Mouse (Mus musculus) stomach, postnatal 0 days (tissue): ENCODE measurements at regions not wholly inside any gene's neighbourhood (a gene's known extent, or its start where the extent isn't known, plus 50 kb on each side); places are given as distances from the start of the nearest gene placed in this dataset.
A peak's percentile ranks its signal among the peaks of the same experiment; 100 is the strongest.

ENCODE experiments used
- ATAC-seq: fragments of 200-750 bp; cut with Nextera tagmentation; 2 replicates; pipeline ENCODE4 v1.8.0; 2017; ENCODE audit not compliant: low FRiP score, low TSS enrichment
- DNase-seq: peaks from one replicate; pipeline ENCODE4 v3.0.0-alpha.2; 2016; ENCODE audit warnings: low spot score
- H3K27ac ChIP-seq: fragments of 300-500 bp; sonication (generic); replicated peaks from 2 replicates; pipeline ENCODE4 v1.5.1; 2014; ENCODE audit warnings: mild to moderate bottlenecking, control low read depth
- H3K27me3 ChIP-seq: fragments of 300-500 bp; sonication (generic); 2 replicates; pipeline ENCODE4 v1.6.1; 2014; ENCODE audit warnings: low read length; ENCODE audit not compliant: control insufficient read depth, insufficient read depth
- H3K36me3 ChIP-seq: fragments of 300-500 bp; sonication (generic); 2 replicates; pipeline ENCODE4 v1.6.1; 2014; ENCODE audit warnings: low read length, mixed read lengths; ENCODE audit not compliant: control insufficient read depth, insufficient read depth
- H3K4me1 ChIP-seq: fragments of 300-500 bp; sonication (generic); replicated peaks from 2 replicates; pipeline ENCODE4 v1.6.1; 2014; ENCODE audit warnings: antibody characterized with exemption; ENCODE audit not compliant: control insufficient read depth, insufficient read depth
- H3K4me2 ChIP-seq: fragments of 300-500 bp; sonication (generic); replicated peaks from 2 replicates; pipeline ENCODE4 v1.6.1; 2014; ENCODE audit warnings: low read depth, mild to moderate bottlenecking, control low read depth, moderate library complexity
- H3K4me3 ChIP-seq: fragments of 300-500 bp; sonication (generic); 2 replicates; pipeline ENCODE4 v1.5.1; 2014; ENCODE audit warnings: low read depth, low read length, control low read depth
- H3K9ac ChIP-seq: fragments of 300-500 bp; sonication (generic); 2 replicates; pipeline ENCODE4 v1.6.1; 2014; ENCODE audit warnings: mild to moderate bottlenecking, low read length, control low read depth, mixed read lengths
- H3K9me3 ChIP-seq: fragments of 300-500 bp; sonication (generic); 2 replicates; pipeline ENCODE4 v1.6.1; 2016; ENCODE audit warnings: low read length; ENCODE audit not compliant: control insufficient read depth
- CTCF ChIP-seq: IDR thresholded peaks from 2 replicates; pipeline ENCODE4 v1.5.1; 2016; ENCODE audit warnings: antibody characterized with exemption, low read depth, mild to moderate bottlenecking, moderate library complexity
- EP300 ChIP-seq: optimal IDR thresholded peaks from 2 replicates; pipeline ENCODE3; 2016; ENCODE audit warnings: antibody characterized with exemption
- WGBS: fragments of 180-500 bp; shearing (Covaris S2); extraction: QIAGEN DNeasy Blood & Tissue Kit; methylation state at CpG from one replicate; pipeline ENCODE4 v1.1.7; 2014; 5-methylcytosine and 5-hydroxymethylcytosine counted together

DNA sequence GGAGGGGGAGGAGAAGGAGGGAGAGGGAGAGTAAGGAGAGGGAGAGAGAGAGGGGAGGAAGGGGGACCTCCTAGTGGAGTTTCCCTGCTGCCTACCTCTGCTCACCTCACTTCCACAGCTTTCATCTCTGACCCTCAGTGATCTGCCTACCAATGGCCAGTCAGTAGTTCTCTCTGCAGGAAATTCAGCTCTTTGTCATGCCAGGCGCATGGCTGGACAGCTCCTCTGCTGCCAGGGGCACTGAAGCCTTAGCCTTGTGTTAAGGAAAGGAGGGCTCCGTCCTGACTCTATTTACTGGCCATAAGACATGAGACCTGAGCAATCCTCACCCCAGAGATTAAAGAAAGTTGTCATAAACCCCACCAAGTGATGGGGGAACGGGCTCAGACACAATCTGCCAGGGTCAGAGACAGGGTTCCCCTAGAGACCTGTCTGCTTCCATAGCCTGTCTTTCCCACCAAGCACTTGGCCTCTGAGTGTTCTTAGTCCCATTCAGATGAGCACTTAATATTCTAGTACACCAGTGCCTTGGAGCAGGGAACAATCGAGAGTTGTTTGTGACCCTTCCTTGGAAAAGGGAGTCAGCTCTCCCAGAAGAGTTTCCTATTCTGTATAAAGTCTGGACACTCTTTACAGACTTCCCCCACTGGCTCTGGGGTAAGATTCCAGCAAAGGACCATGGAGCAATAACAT, 65.9 kb upstream of the Ppp2r5a start:
- no peaks in the 10 kb centered on the region for H3K36me3 ChIP-seq
- H3K4me3 ChIP-seq: no peak overlapping the region
- no peaks in the 10 kb centered on the region for H3K4me1 ChIP-seq
- H3K9ac ChIP-seq: no peak overlapping the region
- no peak for ATAC-seq
- 61% methylated on average over 4 of the region's 4 CpGs for WGBS
- H3K27ac ChIP-seq: no peak overlapping the region
- TF ChIP-seq EP300 (no peak), CTCF (no peak)
- H3K9me3 ChIP-seq: no peaks in the 10 kb centered on the region
- no peaks in the 10 kb centered on the region for H3K27me3 ChIP-seq
- no peak for DNase-seq
- H3K4me2 ChIP-seq: no peak overlapping the region

DNA sequence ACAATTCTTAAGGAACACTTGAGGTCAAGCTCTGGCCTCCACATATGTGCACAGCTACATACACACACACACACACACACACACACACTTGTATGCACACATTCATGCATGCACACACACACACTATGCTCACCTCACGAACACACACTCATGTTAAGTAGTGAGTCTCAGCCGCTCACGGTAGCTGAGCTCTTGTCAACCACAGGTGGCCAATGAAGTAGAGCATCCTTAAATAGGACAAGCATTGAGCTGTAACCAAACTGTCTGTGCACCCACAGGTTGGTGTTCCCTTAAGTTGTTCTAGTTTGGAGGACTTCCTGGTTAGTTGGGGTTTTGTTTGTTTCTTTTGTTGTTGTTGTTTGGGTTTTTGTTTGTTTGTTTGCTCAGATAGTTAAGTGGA, 63.2 kb upstream of the Ppp2r5a start:
- Histone ChIP-seq H3K4me1 (peaks cover 4% of the 10 kb centered on the region; the same call in 1 of the 2 replicates), H3K27me3 (no peaks in the 10 kb centered on the region), H3K4me3 (no peak overlapping the region), H3K4me2 (no peak overlapping the region), H3K36me3 (no peaks in the 10 kb centered on the region), H3K27ac (no peak overlapping the region), H3K9ac (no peak overlapping the region), H3K9me3 (no peaks in the 10 kb centered on the region)
- no peak for TF ChIP-seq CTCF
- no peak for TF ChIP-seq EP300
- ATAC-seq (no peak), DNase-seq (no peak)
- 91% methylated on average over 3 of the region's 3 CpGs for WGBS

DNA sequence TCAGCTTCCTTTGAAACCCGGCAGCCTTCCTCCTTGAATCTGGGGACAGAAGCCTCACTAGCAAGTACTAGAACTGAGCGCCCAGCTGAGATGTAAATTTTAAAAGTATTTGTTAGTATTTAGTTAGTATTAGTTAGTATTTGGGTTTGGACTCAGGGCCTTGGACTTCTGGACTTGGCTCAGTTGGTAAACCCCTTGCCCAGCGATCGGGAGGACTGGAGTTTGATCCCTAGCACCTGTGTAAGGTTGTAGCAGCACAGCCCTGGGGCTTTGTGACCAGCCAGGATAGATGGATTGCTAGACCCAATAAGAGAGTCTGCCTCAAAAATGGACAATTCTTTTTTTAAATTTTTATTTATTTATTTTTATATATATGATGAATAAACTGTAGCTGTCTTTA, 62.7 kb upstream of the Ppp2r5a start:
- H3K4me1 ChIP-seq: peaks cover 4% of the 10 kb centered on the region; the same call in 1 of the 2 replicates
- TF ChIP-seq CTCF (no peak), EP300 (no peak)
- no peaks in the 10 kb centered on the region for H3K36me3 ChIP-seq
- no peak overlapping the region for H3K4me3 ChIP-seq
- 80% methylated on average over 4 of the region's 4 CpGs for WGBS
- H3K27ac ChIP-seq: no peak overlapping the region
- H3K27me3 ChIP-seq: no peaks in the 10 kb centered on the region
- H3K4me2 ChIP-seq: no peak overlapping the region
- DNase-seq (no peak), ATAC-seq (no peak)
- H3K9ac ChIP-seq: no peak overlapping the region
- H3K9me3 ChIP-seq: no peaks in the 10 kb centered on the region

DNA sequence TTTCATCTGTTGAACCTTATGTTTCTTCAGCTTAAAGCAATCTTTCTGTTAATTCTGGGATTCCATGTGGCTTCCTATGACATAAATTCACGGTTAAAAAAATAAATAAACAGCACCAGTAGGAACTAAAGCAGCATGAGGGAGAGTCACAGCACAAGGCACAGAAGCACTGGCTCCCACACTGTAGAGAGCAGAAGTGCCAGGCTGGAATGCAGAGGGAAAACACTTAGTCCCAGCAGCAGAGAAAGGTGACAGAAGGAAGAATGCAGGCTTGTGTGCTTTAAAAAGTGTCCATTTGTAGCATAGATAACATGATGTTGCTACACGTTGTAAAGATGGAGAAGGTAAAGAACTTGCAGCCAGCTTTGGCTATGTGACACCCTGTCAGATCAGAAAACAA, 62.1 kb upstream of the Ppp2r5a start:
- Histone ChIP-seq H3K4me3 (no peak overlapping the region), H3K27me3 (no peaks in the 10 kb centered on the region), H3K4me2 (no peak overlapping the region), H3K9ac (no peak overlapping the region), H3K9me3 (no peaks in the 10 kb centered on the region), H3K27ac (no peak overlapping the region), H3K4me1 (peaks cover 4% of the 10 kb centered on the region; the same call in 1 of the 2 replicates), H3K36me3 (no peaks in the 10 kb centered on the region)
- no peak for ATAC-seq
- TF ChIP-seq CTCF: no peak
- no peak for TF ChIP-seq EP300
- no peak for DNase-seq
- WGBS: 23% methylated on average over 2 of the region's 2 CpGs

DNA sequence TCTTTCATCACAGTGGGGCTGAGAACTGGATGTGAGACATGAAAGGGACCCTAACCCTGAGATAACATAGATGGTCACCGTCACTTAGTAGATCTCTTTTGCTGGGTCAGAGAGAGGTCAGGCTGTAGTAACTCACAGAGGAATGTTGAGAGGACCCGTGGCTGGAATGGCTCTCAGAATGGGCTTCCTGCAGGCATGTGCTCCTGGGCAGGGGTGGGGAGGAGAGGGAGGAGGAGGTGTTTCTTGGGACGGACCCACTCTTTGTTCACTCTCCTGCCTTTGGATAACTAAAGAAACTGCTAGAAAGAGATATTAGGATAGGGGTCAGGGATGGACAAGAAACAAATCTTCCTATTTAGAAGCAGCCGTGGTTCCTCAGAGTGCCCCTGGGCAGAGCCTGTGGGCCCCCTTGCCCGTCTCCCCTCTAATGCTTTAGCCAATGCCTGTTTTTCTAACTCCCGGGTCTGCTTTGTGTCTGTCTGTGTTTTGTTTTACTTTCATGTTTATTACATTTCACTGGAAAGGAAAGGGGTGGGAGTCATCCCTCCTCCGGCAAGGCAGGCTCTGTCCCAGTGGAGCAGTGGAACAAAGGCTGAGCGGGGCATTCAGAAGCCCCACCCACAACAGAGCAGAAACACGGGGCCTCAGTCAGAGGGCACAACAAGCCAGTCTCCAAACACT, 58.9 kb upstream of the Ppp2r5a start:
- no peaks in the 10 kb centered on the region for H3K9me3 ChIP-seq
- peaks cover 4% of the 10 kb centered on the region; the same call in 1 of the 2 replicates for H3K4me1 ChIP-seq
- H3K4me2 ChIP-seq: peak overlapping the region; percentile 18
- DNase-seq (no peak), ATAC-seq (peak; percentile 80; the same call in 1 of the 2 replicates)
- H3K27me3 ChIP-seq: no peaks in the 10 kb centered on the region
- TF ChIP-seq EP300: no peak
- no peak for TF ChIP-seq CTCF
- no peaks in the 10 kb centered on the region for H3K36me3 ChIP-seq
- H3K9ac ChIP-seq: no peak overlapping the region
- H3K27ac ChIP-seq: peak overlapping the region; percentile 42
- WGBS: 12% methylated on average over 9 of the region's 9 CpGs
- H3K4me3 ChIP-seq: no peak overlapping the region

DNA sequence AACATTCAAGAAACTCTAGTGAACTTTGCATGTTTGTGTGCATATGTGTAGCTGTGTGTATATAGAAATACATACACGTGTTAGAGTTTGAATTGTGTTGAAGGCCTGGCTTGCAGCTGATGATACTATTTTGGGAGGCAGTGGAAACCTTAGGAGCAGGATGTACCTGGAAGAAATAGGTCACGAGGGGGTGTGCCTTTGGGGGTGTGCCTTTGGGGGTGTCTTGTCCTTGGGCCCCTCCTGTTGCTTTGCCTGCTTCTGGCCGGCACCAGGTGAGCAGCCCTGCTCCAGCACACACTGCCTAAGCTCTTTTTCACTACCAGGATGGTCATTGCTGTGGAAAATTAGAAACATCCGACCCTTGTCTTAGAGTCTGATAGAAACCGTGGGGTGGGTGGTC, 56.0 kb upstream of the Ppp2r5a start:
- DNase-seq: no peak
- H3K27ac ChIP-seq: no peak overlapping the region
- no peak overlapping the region for H3K4me2 ChIP-seq
- H3K36me3 ChIP-seq: no peaks in the 10 kb centered on the region
- H3K9me3 ChIP-seq: no peaks in the 10 kb centered on the region
- 65% methylated on average over 5 of the region's 5 CpGs for WGBS
- no peak for ATAC-seq
- H3K4me1 ChIP-seq: peaks cover 4% of the 10 kb centered on the region; the same call in 1 of the 2 replicates
- no peak overlapping the region for H3K9ac ChIP-seq
- TF ChIP-seq EP300 (no peak), CTCF (no peak)
- no peaks in the 10 kb centered on the region for H3K27me3 ChIP-seq
- no peak overlapping the region for H3K4me3 ChIP-seq
